Mouse (Mus musculus) hindbrain, embryonic 12.5 days (tissue): ENCODE results near the gene Eif6. TPM values are rescaled to one million over a fixed set of nuclear protein-coding genes. Genes with fewer than 3 reads are reported as not detected.
A peak's percentile ranks its signal among the peaks of the same experiment; 100 is the strongest.

Experiments used
- ATAC-seq: fragments of 200-750 bp; cut with Nextera tagmentation; 2 replicates; pipeline ENCODE4 v1.8.0; 2017; ENCODE audit warnings: moderate TSS enrichment; ENCODE audit not compliant: low FRiP score
- H3K27ac ChIP-seq: fragments of 300-500 bp; sonication (generic); 2 replicates; pipeline ENCODE4 v1.5.1; 2016; ENCODE audit warnings: mild to moderate bottlenecking
- H3K27me3 ChIP-seq: fragments of 300-500 bp; sonication (generic); 2 replicates; pipeline ENCODE4 v1.6.1; 2016; ENCODE audit warnings: mild to moderate bottlenecking
- H3K36me3 ChIP-seq: fragments of 300-500 bp; sonication (generic); 2 replicates; pipeline ENCODE4 v1.6.1; 2016; ENCODE audit warnings: mild to moderate bottlenecking
- H3K4me1 ChIP-seq: fragments of 300-500 bp; sonication (generic); 2 replicates; pipeline ENCODE4 v1.6.1; 2016
- H3K4me2 ChIP-seq: fragments of 300-500 bp; sonication (generic); replicated peaks from 2 replicates; pipeline ENCODE4 v1.6.1; 2016; ENCODE audit warnings: mild to moderate bottlenecking
- H3K4me3 ChIP-seq: fragments of 300-500 bp; sonication (generic); 2 replicates; pipeline ENCODE4 v1.5.1; 2016; ENCODE audit warnings: mild to moderate bottlenecking
- H3K9ac ChIP-seq: fragments of 300-500 bp; sonication (generic); 2 replicates; pipeline ENCODE4 v1.6.1; 2016; ENCODE audit warnings: mild to moderate bottlenecking, moderate library complexity
- H3K9me3 ChIP-seq: fragments of 300-500 bp; sonication (generic); replicated peaks from 2 replicates; pipeline ENCODE4 v1.6.1; 2016; ENCODE audit warnings: mild to moderate bottlenecking
- WGBS: fragments of 180-500 bp; shearing (Covaris S2); methylation state at CpG from one replicate; pipeline ENCODE4 v1.1.7; 2016; 5-methylcytosine and 5-hydroxymethylcytosine counted together
- polyA plus RNA-seq: library from polyadenylated mRNA; unstranded; fragments of >200 nt; fragmentation: Nextera tagmentation; extraction: Ambion mirVana; gene quantifications from 2 replicates; pipeline ENCODE4 v1.2.1, GENCODE M21; 2016

Gene Eif6
- polyA plus RNA-seq, 1 experiment from 2014 or later: 151 TPM

GRCm38 (mm10) chr2:155819449-155820251, 7.1 kb downstream of the Eif6 start:
- peak overlapping the region; percentile 50; the same call in 1 of the 2 replicates for H3K4me3 ChIP-seq
- peaks cover 3% of the 10 kb centered on the region; the same call in 1 of the 2 replicates for H3K27me3 ChIP-seq
- peak overlapping the region; percentile 79 for H3K27ac ChIP-seq
- peak overlapping the region; percentile 83 for H3K9ac ChIP-seq
- peaks cover 48% of the 10 kb centered on the region for H3K36me3 ChIP-seq
- WGBS: 66% methylated on average over 6 of the region's 6 CpGs
- H3K9me3 ChIP-seq: no peaks in the 10 kb centered on the region
- H3K4me2 ChIP-seq: peak overlapping the region; percentile 83
- ATAC-seq: no peak; the same call in none of the 2 replicates
- peaks cover 22% of the 10 kb centered on the region for H3K4me1 ChIP-seq

- Histone ChIP-seq H3K4me3 (peak within 1 kb of the TSS; percentile 50), H3K4me2 (peak within 1 kb of the TSS; percentile 83), H3K27ac (peak within 1 kb of the TSS; percentile 79), H3K9me3 (no peaks in the 10 kb centered on the region), H3K36me3 (peaks cover 48% of the 10 kb centered on the region), H3K9ac (peak within 1 kb of the TSS; percentile 83), H3K4me1 (peaks cover 22% of the 10 kb centered on the region), H3K27me3 (peaks cover 3% of the 10 kb centered on the region; the same call in 1 of the 2 replicates)
- ATAC-seq: no peak
Measured at GRCm38 (mm10) chr2:155819392-155819448, 7.5 kb downstream of the Eif6 start, which contains the start of gene BC029722. BC029722 (minus strand) TSS chr2:155819426.

- H3K4me3 ChIP-seq: peak overlapping the region; percentile 50
- no peaks in the 10 kb centered on the region for H3K9me3 ChIP-seq
- peak overlapping the region; percentile 83 for H3K9ac ChIP-seq
- H3K27me3 ChIP-seq: peaks cover 3% of the 10 kb centered on the region; the same call in 1 of the 2 replicates
- ATAC-seq: peak; percentile 92
- H3K4me1 ChIP-seq: peaks cover 22% of the 10 kb centered on the region
- H3K27ac ChIP-seq: peak overlapping the region; percentile 79
- peaks cover 47% of the 10 kb centered on the region for H3K36me3 ChIP-seq
- 3% methylated on average over 37 of the region's 37 CpGs for WGBS
- H3K4me2 ChIP-seq: peak overlapping the region; percentile 83
Measured at GRCm38 (mm10) chr2:155818596-155819391, 7.9 kb downstream of the Eif6 start.

GRCm38 (mm10) chr2:155817301-155818245, 9.2 kb downstream of the Eif6 start:
- Histone ChIP-seq H3K27me3 (peaks cover 3% of the 10 kb centered on the region; the same call in 1 of the 2 replicates), H3K27ac (peak overlapping the region; percentile 40; the same call in 1 of the 2 replicates), H3K36me3 (peaks cover 35% of the 10 kb centered on the region), H3K4me1 (peaks cover 22% of the 10 kb centered on the region), H3K9ac (0 out of 2 replicates have a peak overlapping the region, but pooled peaks have one; percentile 83), H3K9me3 (no peaks in the 10 kb centered on the region), H3K4me3 (peak overlapping the region; percentile 50; the same call in 1 of the 2 replicates), H3K4me2 (peak overlapping the region; percentile 83)
- 78% methylated on average over 10 of the region's 10 CpGs for WGBS
- no peak for ATAC-seq

- H3K4me3 ChIP-seq: no peak overlapping the region
- peaks cover 23% of the 10 kb centered on the region for H3K36me3 ChIP-seq
- peaks cover 22% of the 10 kb centered on the region for H3K4me1 ChIP-seq
- WGBS: 100% methylated on average over 1 of the region's 1 CpGs
- H3K9me3 ChIP-seq: no peaks in the 10 kb centered on the region
- no peak overlapping the region for H3K27ac ChIP-seq
- H3K27me3 ChIP-seq: peaks cover 3% of the 10 kb centered on the region; the same call in 1 of the 2 replicates
- no peak overlapping the region for H3K9ac ChIP-seq
- no peak overlapping the region for H3K4me2 ChIP-seq
- no peak for ATAC-seq
Measured at GRCm38 (mm10) chr2:155816179-155816578, 10.5 kb downstream of the Eif6 start.

GRCm38 (mm10) chr2:155814829-155815228, 11.9 kb downstream of the Eif6 start:
- H3K9ac ChIP-seq: no peak overlapping the region
- H3K36me3 ChIP-seq: 0 out of 2 replicates have a peak, but pooled peaks cover 13% of the 10 kb centered on the region
- no peak overlapping the region for H3K4me2 ChIP-seq
- H3K27ac ChIP-seq: no peak overlapping the region
- no peaks in the 10 kb centered on the region for H3K9me3 ChIP-seq
- ATAC-seq: no peak
- H3K4me3 ChIP-seq: no peak overlapping the region
- peaks cover 22% of the 10 kb centered on the region for H3K4me1 ChIP-seq
- H3K27me3 ChIP-seq: peaks cover 3% of the 10 kb centered on the region; the same call in 1 of the 2 replicates
- WGBS: 34% methylated on average over 5 of the region's 5 CpGs

- no peak overlapping the region for H3K4me2 ChIP-seq
- H3K27me3 ChIP-seq: peaks cover 3% of the 10 kb centered on the region; the same call in 1 of the 2 replicates
- H3K4me1 ChIP-seq: peaks cover under 1% of the 10 kb centered on the region; the same call in 1 of the 2 replicates
- no peak for ATAC-seq
- H3K9ac ChIP-seq: no peak overlapping the region
- no peak overlapping the region for H3K4me3 ChIP-seq
- H3K36me3 ChIP-seq: 0 out of 2 replicates have a peak, but pooled peaks cover 13% of the 10 kb centered on the region
- 85% methylated on average over 4 of the region's 4 CpGs for WGBS
- no peaks in the 10 kb centered on the region for H3K9me3 ChIP-seq
- H3K27ac ChIP-seq: no peak overlapping the region
Measured at GRCm38 (mm10) chr2:155812637-155813036, 14.1 kb downstream of the Eif6 start.

GRCm38 (mm10) chr2:155811821-155812396, 14.8 kb downstream of the Eif6 start:
- Histone ChIP-seq H3K27me3 (peaks cover 3% of the 10 kb centered on the region; the same call in 1 of the 2 replicates), H3K4me1 (no peaks in the 10 kb centered on the region; the same call in 1 of the 2 replicates), H3K36me3 (0 out of 2 replicates have a peak, but pooled peaks cover 13% of the 10 kb centered on the region), H3K9me3 (no peaks in the 10 kb centered on the region), H3K4me2 (no peak overlapping the region), H3K4me3 (no peak overlapping the region), H3K27ac (no peak overlapping the region), H3K9ac (no peak overlapping the region)
- ATAC-seq: no peak
- 36% methylated on average over 16 of the region's 16 CpGs for WGBS

- Histone ChIP-seq H3K36me3 (no peaks in the 10 kb centered on the region), H3K4me1 (no peaks in the 10 kb centered on the region), H3K4me3 (no peak overlapping the region), H3K9me3 (no peaks in the 10 kb centered on the region), H3K9ac (no peak overlapping the region), H3K27me3 (no peaks in the 10 kb centered on the region), H3K27ac (no peak overlapping the region), H3K4me2 (no peak overlapping the region)
- WGBS: 85% methylated on average over 4 of the region's 4 CpGs
- no peak for ATAC-seq
Measured at GRCm38 (mm10) chr2:155809620-155810019, 17.1 kb downstream of the Eif6 start.

- WGBS: 84% methylated on average over 4 of the region's 4 CpGs
- no peak overlapping the region for H3K4me3 ChIP-seq
- no peaks in the 10 kb centered on the region for H3K4me1 ChIP-seq
- no peaks in the 10 kb centered on the region for H3K36me3 ChIP-seq
- H3K27ac ChIP-seq: no peak overlapping the region
- H3K27me3 ChIP-seq: no peaks in the 10 kb centered on the region
- H3K9ac ChIP-seq: no peak overlapping the region
- H3K9me3 ChIP-seq: no peaks in the 10 kb centered on the region
- no peak overlapping the region for H3K4me2 ChIP-seq
- no peak for ATAC-seq
Measured at GRCm38 (mm10) chr2:155807408-155807807, 19.3 kb downstream of the Eif6 start.

GRCm38 (mm10) chr2:155806548-155806947, 20.2 kb downstream of the Eif6 start:
- ATAC-seq: no peak
- H3K36me3 ChIP-seq: 0 out of 2 replicates have a peak, but pooled peaks cover 3% of the 10 kb centered on the region
- no peaks in the 10 kb centered on the region for H3K27me3 ChIP-seq
- H3K4me3 ChIP-seq: no peak overlapping the region
- H3K4me2 ChIP-seq: no peak overlapping the region
- 66% methylated on average over 5 of the region's 5 CpGs for WGBS
- H3K9me3 ChIP-seq: no peaks in the 10 kb centered on the region
- no peak overlapping the region for H3K27ac ChIP-seq
- no peak overlapping the region for H3K9ac ChIP-seq
- H3K4me1 ChIP-seq: no peaks in the 10 kb centered on the region
